Mouse (Mus musculus): ENCODE data around the gene Gzmm. TPM values are rescaled to one million over a fixed set of nuclear protein-coding genes. Genes with fewer than 3 reads are reported as not detected.

The Gzmm gene
- polyA plus RNA-seq, 1 experiment from 2014 or later = 0.51 TPM

- H3K27ac ChIP-seq (replicated peaks; ENCODE audit: low read depth, low read length) = no peak overlapping the region
- WGBS = 84% methylated on average over 10 of the region's 14 CpGs
- no peak overlapping the region for H3K4me2 ChIP-seq (ENCODE audit: low read depth, low read length)
- DNase-seq (ENCODE audit: low spot score) = no peak
- H3K4me3 ChIP-seq (ENCODE audit: low read depth, low read length) = no peak overlapping the region
- no peak for ATAC-seq (ENCODE audit: low read depth)
- H3K27me3 ChIP-seq (replicated peaks; ENCODE audit: control insufficient read depth, insufficient read depth, low read length) = no peaks in the 10 kb centered on the region
- H3K4me1 ChIP-seq (ENCODE audit: control insufficient read depth, insufficient read depth, low read length) = no peaks in the 10 kb centered on the region
- no peak overlapping the region for H3K9ac ChIP-seq (ENCODE audit: low read depth, low read length)
- peaks cover 83% of the 10 kb centered on the region for H3K36me3 ChIP-seq (ENCODE audit: control insufficient read depth, insufficient read depth, low read length)
- peaks cover 61% of the 10 kb centered on the region for H3K9me3 ChIP-seq (ENCODE audit: control insufficient read depth, low read length)
Observed at GRCm38 (mm10) chr10:79736706-79737105, 47.9 kb downstream of the Gzmm start.

- 92% methylated on average over 10 of the region's 10 CpGs for WGBS
- ATAC-seq (ENCODE audit: low read depth) (no peak), DNase-seq (ENCODE audit: low spot score) (no peak)
- H3K4me3 ChIP-seq (ENCODE audit: low read depth, low read length) = no peak overlapping the region
- H3K27ac ChIP-seq (replicated peaks; ENCODE audit: low read depth, low read length) = no peak overlapping the region
- H3K9ac ChIP-seq (ENCODE audit: low read depth, low read length) = no peak overlapping the region
- H3K36me3 ChIP-seq (ENCODE audit: control insufficient read depth, insufficient read depth, low read length) = peaks cover 98% of the 10 kb centered on the region
- H3K27me3 ChIP-seq (replicated peaks; ENCODE audit: control insufficient read depth, insufficient read depth, low read length) = no peaks in the 10 kb centered on the region
- no peak overlapping the region for H3K4me2 ChIP-seq (ENCODE audit: low read depth, low read length)
- no peaks in the 10 kb centered on the region for H3K4me1 ChIP-seq (ENCODE audit: control insufficient read depth, insufficient read depth, low read length)
- peaks cover 61% of the 10 kb centered on the region for H3K9me3 ChIP-seq (ENCODE audit: control insufficient read depth, low read length)
Observed at GRCm38 (mm10) chr10:79738259-79738658, 49.4 kb downstream of the Gzmm start.

- Histone ChIP-seq H3K9me3 (ENCODE audit: control insufficient read depth, low read length) (peaks cover 61% of the 10 kb centered on the region), H3K9ac (ENCODE audit: low read depth, low read length) (no peak overlapping the region), H3K27ac (replicated peaks; ENCODE audit: low read depth, low read length) (no peak overlapping the region), H3K4me3 (ENCODE audit: low read depth, low read length) (no peak overlapping the region), H3K36me3 (ENCODE audit: control insufficient read depth, insufficient read depth, low read length) (peaks cover 98% of the 10 kb centered on the region), H3K4me1 (ENCODE audit: control insufficient read depth, insufficient read depth, low read length) (no peaks in the 10 kb centered on the region), H3K27me3 (replicated peaks; ENCODE audit: control insufficient read depth, insufficient read depth, low read length) (no peaks in the 10 kb centered on the region), H3K4me2 (ENCODE audit: low read depth, low read length) (no peak overlapping the region)
- no peak for DNase-seq (ENCODE audit: low spot score)
- 96% methylated on average over 22 of the region's 28 CpGs for WGBS
- no peak for ATAC-seq (ENCODE audit: low read depth)
Observed at GRCm38 (mm10) chr10:79739234-79739633, 50.4 kb downstream of the Gzmm start.

- Histone ChIP-seq H3K4me1 (ENCODE audit: control insufficient read depth, insufficient read depth, low read length) (peaks cover 6% of the 10 kb centered on the region), H3K4me3 (ENCODE audit: low read depth, low read length) (no peak overlapping the region), H3K36me3 (ENCODE audit: control insufficient read depth, insufficient read depth, low read length) (peaks cover 86% of the 10 kb centered on the region), H3K9ac (ENCODE audit: low read depth, low read length) (no peak overlapping the region), H3K9me3 (ENCODE audit: control insufficient read depth, low read length) (peaks cover 54% of the 10 kb centered on the region), H3K27ac (replicated peaks; ENCODE audit: low read depth, low read length) (no peak overlapping the region), H3K27me3 (replicated peaks; ENCODE audit: control insufficient read depth, insufficient read depth, low read length) (no peaks in the 10 kb centered on the region), H3K4me2 (ENCODE audit: low read depth, low read length) (no peak overlapping the region)
- 79% methylated on average over 10 of the region's 11 CpGs for WGBS
- DNase-seq (ENCODE audit: low spot score) (no peak), ATAC-seq (ENCODE audit: low read depth) (no peak)
Observed at GRCm38 (mm10) chr10:79740863-79741262, 52.0 kb downstream of the Gzmm start.

- no peak overlapping the region for H3K9ac ChIP-seq (ENCODE audit: low read depth, low read length)
- no peaks in the 10 kb centered on the region for H3K27me3 ChIP-seq (replicated peaks; ENCODE audit: control insufficient read depth, insufficient read depth, low read length)
- H3K4me3 ChIP-seq (ENCODE audit: low read depth, low read length) = no peak overlapping the region
- DNase-seq (ENCODE audit: low spot score) = no peak
- no peak overlapping the region for H3K27ac ChIP-seq (replicated peaks; ENCODE audit: low read depth, low read length)
- ATAC-seq (ENCODE audit: low read depth) = no peak
- 88% methylated on average over 10 of the region's 11 CpGs for WGBS
- H3K4me2 ChIP-seq (ENCODE audit: low read depth, low read length) = no peak overlapping the region
- H3K9me3 ChIP-seq (ENCODE audit: control insufficient read depth, low read length) = peaks cover 31% of the 10 kb centered on the region
- peaks cover 7% of the 10 kb centered on the region for H3K4me1 ChIP-seq (ENCODE audit: control insufficient read depth, insufficient read depth, low read length)
- peaks cover 63% of the 10 kb centered on the region for H3K36me3 ChIP-seq (ENCODE audit: control insufficient read depth, insufficient read depth, low read length)
Observed at GRCm38 (mm10) chr10:79743161-79743560, 54.3 kb downstream of the Gzmm start.

GRCm38 (mm10) chr10:79743650-79744365, 55.0 kb downstream of the Gzmm start:
- H3K4me1 ChIP-seq (ENCODE audit: control insufficient read depth, insufficient read depth, low read length) = peaks cover 7% of the 10 kb centered on the region
- peaks cover 25% of the 10 kb centered on the region for H3K9me3 ChIP-seq (ENCODE audit: control insufficient read depth, low read length)
- peaks cover 57% of the 10 kb centered on the region for H3K36me3 ChIP-seq (ENCODE audit: control insufficient read depth, insufficient read depth, low read length)
- H3K9ac ChIP-seq (ENCODE audit: low read depth, low read length) = no peak overlapping the region
- ATAC-seq (ENCODE audit: low read depth) (no peak), DNase-seq (ENCODE audit: low spot score) (no peak)
- WGBS = 95% methylated on average over 15 of the region's 15 CpGs
- H3K4me3 ChIP-seq (ENCODE audit: low read depth, low read length) = no peak overlapping the region
- no peak overlapping the region for H3K4me2 ChIP-seq (ENCODE audit: low read depth, low read length)
- no peak overlapping the region for H3K27ac ChIP-seq (replicated peaks; ENCODE audit: low read depth, low read length)
- H3K27me3 ChIP-seq (replicated peaks; ENCODE audit: control insufficient read depth, insufficient read depth, low read length) = no peaks in the 10 kb centered on the region

Other genes starting within 250 kb of the Gzmm start
- not detected in 2 replicates for gene Vmn2r83, start 220.3 kb upstream of the Gzmm start, polyA plus RNA-seq (2014; fragmentation: Nextera tagmentation; extraction: Ambion mirVana)
- gene Plpp2, start 155.2 kb upstream of the Gzmm start, polyA plus RNA-seq (2014; fragmentation: Nextera tagmentation; extraction: Ambion mirVana) = 18.1 and 19.9 TPM in 2 replicates
- gene Mier2, start 133.8 kb upstream of the Gzmm start, polyA plus RNA-seq (2014; fragmentation: Nextera tagmentation; extraction: Ambion mirVana) = 44.6 and 50.9 TPM in 2 replicates
- gene Theg, start 101.7 kb upstream of the Gzmm start, polyA plus RNA-seq (2014; fragmentation: Nextera tagmentation; extraction: Ambion mirVana) = not detected in 2 replicates
- 0.09 TPM in 1 of 2 replicates, not detected in the other for gene C2cd4c, start 75.0 kb upstream of the Gzmm start, polyA plus RNA-seq (2014; fragmentation: Nextera tagmentation; extraction: Ambion mirVana)
- gene Shc2, start 51.1 kb upstream of the Gzmm start, polyA plus RNA-seq (2014; fragmentation: Nextera tagmentation; extraction: Ambion mirVana) = 11.3 and 11.4 TPM in 2 replicates
- gene Odf3l2, start 43.3 kb upstream of the Gzmm start, polyA plus RNA-seq (2014; fragmentation: Nextera tagmentation; extraction: Ambion mirVana) = not detected in 2 replicates
- gene Madcam1, start 24.5 kb upstream of the Gzmm start, polyA plus RNA-seq (2014; fragmentation: Nextera tagmentation; extraction: Ambion mirVana) = 8.5 and 11.6 TPM in 2 replicates
- gene Tpgs1, start 19.7 kb upstream of the Gzmm start, polyA plus RNA-seq (2014; fragmentation: Nextera tagmentation; extraction: Ambion mirVana) = 58.7 and 65.3 TPM in 2 replicates
- 106 TPM in 2 replicates for gene Cdc34, start 6.8 kb upstream of the Gzmm start, polyA plus RNA-seq (2014; fragmentation: Nextera tagmentation; extraction: Ambion mirVana)
- 846 and 847 TPM in 2 replicates for gene Bsg, start 15.5 kb downstream of the Gzmm start, polyA plus RNA-seq (2014; fragmentation: Nextera tagmentation; extraction: Ambion mirVana)
- 0.15 and 0.20 TPM in 2 replicates for gene Hcn2, start 27.6 kb downstream of the Gzmm start, polyA plus RNA-seq (2014; fragmentation: Nextera tagmentation; extraction: Ambion mirVana)
- gene Polrmt, start 57.6 kb downstream of the Gzmm start, polyA plus RNA-seq (2014; fragmentation: Nextera tagmentation; extraction: Ambion mirVana) = 32.5 and 33.6 TPM in 2 replicates
- gene Fgf22, start 66.1 kb downstream of the Gzmm start, polyA plus RNA-seq (2014; fragmentation: Nextera tagmentation; extraction: Ambion mirVana) = 0.35 and 0.38 TPM in 2 replicates
- 77.5 and 78.9 TPM in 2 replicates for gene Rnf126, start 77.9 kb downstream of the Gzmm start, polyA plus RNA-seq (2014; fragmentation: Nextera tagmentation; extraction: Ambion mirVana)
- gene Fstl3, start 88.3 kb downstream of the Gzmm start, polyA plus RNA-seq (2014; fragmentation: Nextera tagmentation; extraction: Ambion mirVana) = 8.3 and 10.7 TPM in 2 replicates
- 0.16 TPM in 1 of 2 replicates, not detected in the other for gene Prss57, start 101.9 kb downstream of the Gzmm start, polyA plus RNA-seq (2014; fragmentation: Nextera tagmentation; extraction: Ambion mirVana)
- gene Palm, start 104.6 kb downstream of the Gzmm start, polyA plus RNA-seq (2014; fragmentation: Nextera tagmentation; extraction: Ambion mirVana) = 62.5 and 75.4 TPM in 2 replicates
- gene Misp, start 132.0 kb downstream of the Gzmm start, polyA plus RNA-seq (2014; fragmentation: Nextera tagmentation; extraction: Ambion mirVana) = 2.3 and 3.9 TPM in 2 replicates
- 198 and 254 TPM in 2 replicates for gene Ptbp1, start 165.4 kb downstream of the Gzmm start, polyA plus RNA-seq (2014; fragmentation: Nextera tagmentation; extraction: Ambion mirVana)
- 4.1 and 6.7 TPM in 2 replicates for gene Prtn3, start 185.5 kb downstream of the Gzmm start, polyA plus RNA-seq (2014; fragmentation: Nextera tagmentation; extraction: Ambion mirVana)
- 32.4 and 50.2 TPM in 2 replicates for gene Plppr3, start 185.6 kb downstream of the Gzmm start, polyA plus RNA-seq (2014; fragmentation: Nextera tagmentation; extraction: Ambion mirVana)
- 0.64 and 2.0 TPM in 2 replicates for gene Elane, start 197.2 kb downstream of the Gzmm start, polyA plus RNA-seq (2014; fragmentation: Nextera tagmentation; extraction: Ambion mirVana)
- gene Cfd, start 201.8 kb downstream of the Gzmm start, polyA plus RNA-seq (2014; fragmentation: Nextera tagmentation; extraction: Ambion mirVana) = 0.22 TPM in 1 of 2 replicates, not detected in the other
- 33.7 and 40.2 TPM in 2 replicates for gene Med16, start 219.9 kb downstream of the Gzmm start, polyA plus RNA-seq (2014; fragmentation: Nextera tagmentation; extraction: Ambion mirVana)
- 4.1 and 6.7 TPM in 2 replicates for gene Gm26602, start 221.8 kb downstream of the Gzmm start, polyA plus RNA-seq (2014; fragmentation: Nextera tagmentation; extraction: Ambion mirVana)
- 0.56 and 0.58 TPM in 2 replicates for gene Kiss1r, start 228.0 kb downstream of the Gzmm start, polyA plus RNA-seq (2014; fragmentation: Nextera tagmentation; extraction: Ambion mirVana)
- 114 and 124 TPM in 2 replicates for gene R3hdm4, start 232.2 kb downstream of the Gzmm start, polyA plus RNA-seq (2014; fragmentation: Nextera tagmentation; extraction: Ambion mirVana)
- 3.1 and 3.5 TPM in 2 replicates for gene Arid3a, start 238.0 kb downstream of the Gzmm start, polyA plus RNA-seq (2014; fragmentation: Nextera tagmentation; extraction: Ambion mirVana)